9 mouse cellular contexts compared by ENCODE assay signal in the genomic region with DNA sequence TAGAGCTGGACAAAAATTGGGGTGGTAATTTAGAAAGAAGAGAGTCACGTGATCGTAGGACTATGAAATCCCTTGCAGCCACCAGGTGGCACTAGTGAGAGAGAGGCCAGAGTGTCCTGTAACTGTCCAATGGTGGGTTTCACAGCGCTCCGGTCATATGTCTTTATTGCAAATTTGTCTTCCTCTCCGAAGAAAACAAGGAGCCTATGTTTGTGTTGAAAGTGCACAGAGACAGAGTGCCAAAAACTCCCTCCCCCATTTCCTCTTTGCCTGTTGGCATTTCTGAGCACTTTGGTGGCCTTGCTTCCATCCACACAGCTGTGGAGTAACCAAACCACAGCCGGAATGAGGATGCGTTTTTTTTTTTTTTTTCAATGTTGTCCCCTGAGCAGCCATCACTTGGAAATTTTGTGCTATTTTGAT. TPM values are rescaled to one million over a fixed set of nuclear protein-coding genes. Genes with fewer than 3 reads are reported as not detected.
DNase-seq lines count a peak whose midpoint lies in the region; ATAC-seq and TF ChIP-seq lines count a peak whose summit lies in the region.
"Had no signal": no experiment of that assay in that cellular context is flagged by ENCODE, and none has a peak within 500 bp of the region (broad histone marks: within the 10 kb centered on the region; RNA-seq: fewer than 3 reads in every experiment).

No protein-coding gene starts in this region.

- DNase-seq in hindbrain, postnatal 0 days (ENCODE audit: low spot score): peak; percentile 54
- peak; percentile 69 for DNase-seq in CD4-positive, CD25-positive, alpha-beta regulatory T cell, adult 2 months (ENCODE audit: low read depth, low spot score)
- DNase-seq in adrenal gland, adult 18-20 months (ENCODE audit: low spot score in 2 of 2): peak; percentile 61 to 64
- DNase-seq in embryo, embryonic 11 days: peak; percentile 42
- peak; percentile 13 for DNase-seq in layer of hippocampus, adult 9-11 months
- DNase-seq in naive thymus-derived CD4-positive, alpha-beta T cell, adult 2 months (ENCODE audit: low read depth): peak; percentile 61
- DNase-seq in yolk sac, embryonic 10.5 days (ENCODE audit: low spot score): no peak

- H3K27me3 ChIP-seq in hindbrain, postnatal 0 days (ENCODE audit: insufficient read depth, low read length): no peaks in the 10 kb centered on the region
- H3K27me3 ChIP-seq in hindbrain, embryonic 12.5 days: no peaks in the 10 kb centered on the region
- H3K27me3 ChIP-seq: embryonic facial prominence, embryonic 13.5 days had no signal

- no peak overlapping the region for H3K4me3 ChIP-seq in hindbrain, postnatal 0 days (ENCODE audit: low read length)
- H3K4me3 ChIP-seq in hindbrain, embryonic 12.5 days: no peak overlapping the region
- H3K4me3 ChIP-seq: embryonic facial prominence, embryonic 13.5 days had no signal

- H3K9ac ChIP-seq in hindbrain, postnatal 0 days (replicated peaks; ENCODE audit: low read length): no peak overlapping the region
- H3K9ac ChIP-seq in hindbrain, embryonic 12.5 days: no peak overlapping the region
- H3K9ac ChIP-seq: embryonic facial prominence, embryonic 13.5 days had no signal

- ATAC-seq in hindbrain, postnatal 0 days: no peak
- ATAC-seq in hindbrain, embryonic 12.5 days (ENCODE audit: low FRiP score): no peak

- peak; percentile 63 for TF ChIP-seq CTCF in hindbrain, postnatal 0 days (IDR thresholded peaks at IDR 0.05; ENCODE audit: low read depth)

- no peaks in the 10 kb centered on the region for H3K9me3 ChIP-seq in hindbrain, postnatal 0 days (ENCODE audit: low read length)
- no peaks in the 10 kb centered on the region for H3K9me3 ChIP-seq in hindbrain, embryonic 12.5 days (replicated peaks)
- H3K9me3 ChIP-seq: embryonic facial prominence, embryonic 13.5 days had no signal

- no peaks in the 10 kb centered on the region for H3K4me1 ChIP-seq in hindbrain, postnatal 0 days (ENCODE audit: insufficient read depth, low read length)
- H3K4me1 ChIP-seq in hindbrain, embryonic 12.5 days: no peaks in the 10 kb centered on the region
- H3K4me1 ChIP-seq: embryonic facial prominence, embryonic 13.5 days had no signal

- WGBS in hindbrain, postnatal 0 days: 71% methylated on average over 7 of the region's 7 CpGs
- WGBS in hindbrain, embryonic 12.5 days: 75% methylated on average over 7 of the region's 7 CpGs

- no peak overlapping the region for H3K4me2 ChIP-seq in hindbrain, postnatal 0 days (ENCODE audit: low read depth, low read length)
- H3K4me2 ChIP-seq in hindbrain, embryonic 12.5 days (replicated peaks): no peak overlapping the region
- H3K4me2 ChIP-seq: embryonic facial prominence, embryonic 13.5 days had no signal

- H3K27ac ChIP-seq in hindbrain, postnatal 0 days: no peak overlapping the region
- H3K27ac ChIP-seq in hindbrain, embryonic 12.5 days: no peak overlapping the region
- H3K27ac ChIP-seq: embryonic facial prominence, embryonic 13.5 days had no signal

- no peaks in the 10 kb centered on the region for H3K36me3 ChIP-seq in hindbrain, postnatal 0 days (ENCODE audit: insufficient read depth, low read length)
- no peaks in the 10 kb centered on the region for H3K36me3 ChIP-seq in hindbrain, embryonic 12.5 days
- H3K36me3 ChIP-seq: embryonic facial prominence, embryonic 13.5 days had no signal

RNA-seq across cellular contexts. Expression of a gene that starts 36.7 kb away (rescaled TPM):
- 210 and 218 TPM in 2 replicates for total RNA-seq in hindbrain, postnatal 0 days (2014; rRNA removed)
- 138 and 143 TPM in 2 replicates for polyA plus RNA-seq in hindbrain, postnatal 0 days (2015; fragmentation: Nextera tagmentation; extraction: Ambion mirVana)
- polyA plus RNA-seq in hindbrain, embryonic 12.5 days (2016; fragmentation: Nextera tagmentation; extraction: Ambion mirVana): 29.4 and 30.9 TPM in 2 replicates
- 10 to 100 TPM; 32.0 to 33.7 TPM for total RNA-seq in adrenal gland, adult 18-20 months (2021)
